Mouse (Mus musculus): Measurements from ENCODE around the gene Abcg8.

DNA sequence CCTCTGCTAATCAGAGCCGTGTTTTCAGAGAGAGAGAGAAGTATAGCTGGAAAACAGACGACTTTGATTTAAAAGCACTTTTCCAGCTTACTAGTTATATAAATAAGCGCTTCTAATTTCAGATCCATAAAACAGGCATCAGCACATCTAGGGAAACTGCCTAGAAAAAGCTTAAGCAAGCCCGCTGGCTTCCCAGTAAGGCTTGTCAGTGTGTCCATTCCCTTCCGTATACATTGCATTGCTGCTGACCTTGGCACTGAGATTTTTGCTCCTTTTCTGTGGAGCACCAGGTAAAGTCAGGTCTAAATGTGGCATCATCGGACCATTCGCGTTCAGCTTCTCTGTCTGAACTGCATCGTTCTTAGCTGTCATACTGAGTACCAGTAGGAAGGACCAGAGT lies 33.8 kb upstream of the Abcg8 start:
- no peak for TF ChIP-seq EP300 (IDR thresholded peaks at IDR 0.05; ENCODE audit: low read depth)
- TF ChIP-seq CTCF (IDR thresholded peaks at IDR 0.05; ENCODE audit: low read depth), result no peak
